Mouse (Mus musculus) embryonic fibroblast, embryonic 13.5 days (primary cell): ENCODE results near the gene Mlh3.

Source experiments
- CTCF ChIP-seq: IDR thresholded peaks from 2 replicates; pipeline ENCODE4 v1.5.1; 2011; ENCODE audit warnings: mild to moderate bottlenecking, control low read depth, low read length, moderate library complexity, borderline replicate concordance; ENCODE audit not compliant: insufficient read depth
- POLR2A ChIP-seq: IDR thresholded peaks from 2 replicates; pipeline ENCODE4 v1.6.1; 2011; ENCODE audit warnings: low read depth, mild to moderate bottlenecking, control low read depth, low read length, moderate library complexity

DNA sequence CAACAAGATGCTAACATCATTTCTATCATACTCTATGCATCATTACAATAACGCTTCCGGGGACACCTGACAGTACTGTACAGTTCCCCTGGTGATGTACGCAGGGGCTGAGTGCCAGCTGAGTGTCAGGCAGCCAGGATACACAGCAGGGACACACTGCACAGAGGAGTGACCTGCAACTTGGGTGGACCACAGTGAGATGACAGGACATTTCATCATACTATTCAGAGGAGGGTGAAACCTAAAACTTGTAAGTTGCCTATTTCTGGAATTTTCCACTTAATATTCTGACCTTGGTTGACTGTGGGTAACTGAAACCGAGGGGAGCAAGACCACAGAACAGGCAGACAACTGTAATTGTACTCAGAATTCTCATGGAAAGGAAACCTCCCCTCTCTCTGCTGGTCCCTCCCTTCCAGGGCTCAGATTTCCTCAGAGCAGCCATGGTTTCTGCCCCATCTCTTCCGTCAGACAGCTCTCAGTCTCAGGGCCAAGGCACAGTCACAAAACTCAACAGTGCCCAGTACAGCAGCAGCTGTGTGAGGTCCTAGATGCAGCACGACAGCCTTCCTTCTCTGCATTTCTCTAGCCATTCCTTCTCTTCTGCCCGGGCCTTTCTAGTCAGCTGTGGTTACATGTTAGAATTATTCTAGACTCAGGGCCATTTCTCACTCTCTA lies 14.2 kb downstream of the Mlh3 start:
- no peak for TF ChIP-seq CTCF
- peak; percentile 47; the same call in 1 of the 2 replicates for TF ChIP-seq POLR2A
